Mouse (Mus musculus) hindbrain, embryonic 15.5 days (tissue): ENCODE data around the gene Oas1h. TPM values are rescaled to one million over a fixed set of nuclear protein-coding genes. Genes with fewer than 3 reads are reported as not detected.
"Not testable (repeated sequence)": the region's sequence is repeated elsewhere in the genome, so short reads cannot be mapped to it uniquely, and the experiment has no call there.

ENCODE experiments used
- ATAC-seq: fragments of 200-750 bp; cut with Nextera tagmentation; 2 replicates; pipeline ENCODE4 v1.8.0; 2017; ENCODE audit warnings: low read depth, moderate number of reproducible peaks, moderate TSS enrichment; ENCODE audit not compliant: low FRiP score
- H3K27ac ChIP-seq: fragments of 300-500 bp; sonication (generic); replicated peaks from 2 replicates; pipeline ENCODE4 v1.5.1; 2015; ENCODE audit warnings: mild to moderate bottlenecking, inconsistent platforms
- H3K27me3 ChIP-seq: fragments of 300-500 bp; sonication (generic); 2 replicates; pipeline ENCODE4 v1.6.1; 2015; ENCODE audit warnings: control low read depth, inconsistent platforms
- H3K36me3 ChIP-seq: fragments of 300-500 bp; sonication (generic); 2 replicates; pipeline ENCODE4 v1.6.1; 2015; ENCODE audit warnings: control low read depth, inconsistent platforms
- H3K4me1 ChIP-seq: fragments of 300-500 bp; sonication (generic); replicated peaks from 2 replicates; pipeline ENCODE4 v1.6.1; 2015; ENCODE audit warnings: control low read depth, inconsistent platforms
- H3K4me2 ChIP-seq: fragments of 300-500 bp; sonication (generic); 2 replicates; pipeline ENCODE4 v1.6.1; 2015; ENCODE audit warnings: moderate library complexity, mild to moderate bottlenecking, inconsistent platforms
- H3K4me3 ChIP-seq: fragments of 300-500 bp; sonication (generic); 2 replicates; pipeline ENCODE4 v1.5.1; 2015; ENCODE audit warnings: mild to moderate bottlenecking, inconsistent platforms
- H3K9ac ChIP-seq: fragments of 300-500 bp; sonication (generic); 2 replicates; pipeline ENCODE4 v1.6.1; 2015; ENCODE audit warnings: inconsistent platforms
- H3K9me3 ChIP-seq: fragments of 300-500 bp; sonication (generic); 2 replicates; pipeline ENCODE4 v1.6.1; 2016; ENCODE audit warnings: control low read depth, inconsistent platforms
- WGBS: fragments of 180-500 bp; shearing (Covaris S2); methylation state at CpG from one replicate; pipeline ENCODE4 v1.1.7; 2015; 5-methylcytosine and 5-hydroxymethylcytosine counted together
- polyA plus RNA-seq: library from polyadenylated mRNA; unstranded; fragments of >200 nt; fragmentation: Nextera tagmentation; extraction: Ambion mirVana; gene quantifications from 2 replicates; pipeline ENCODE4 v1.2.1, GENCODE M21; 2015

Oas1h gene
- polyA plus RNA-seq, 1 experiment from 2014 or later, result not detected

- not testable (repeated sequence) for H3K27ac ChIP-seq, H3K4me3 ChIP-seq, H3K36me3 ChIP-seq, H3K9me3 ChIP-seq, H3K9ac ChIP-seq, H3K4me2 ChIP-seq, H3K27me3 ChIP-seq, H3K4me1 ChIP-seq, ATAC-seq
- WGBS, result 38% methylated on average over 4 of the region's 4 CpGs
These were observed 27.1 kb downstream of the Oas1h start for GRCm38 (mm10) chr5:120888294-120888815.

- Histone ChIP-seq H3K27me3 (no peaks in the 10 kb centered on the region), H3K4me2 (no peak overlapping the region)
- ATAC-seq, result no peak
These were observed 28.8 kb downstream of the Oas1h start for GRCm38 (mm10) chr5:120890026-120890425.

DNA sequence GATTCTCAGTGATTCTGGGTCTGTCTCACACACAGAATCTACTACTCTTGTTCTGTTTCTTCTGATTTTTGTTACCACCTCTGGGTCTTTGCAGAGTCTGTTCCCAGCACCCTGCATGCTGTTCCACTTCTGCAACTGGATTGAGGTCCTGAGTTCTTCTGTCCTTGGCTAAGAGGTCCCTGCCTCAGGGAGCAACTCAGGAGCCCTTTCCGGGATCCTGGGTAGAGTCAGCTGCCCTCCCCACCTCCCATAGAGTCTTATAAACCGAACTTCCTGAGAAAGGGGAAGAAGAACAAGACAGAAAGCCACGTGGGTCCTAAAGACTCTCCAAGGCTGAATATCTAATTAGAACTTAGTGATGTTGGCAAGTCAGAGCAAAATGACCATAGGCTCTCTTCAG is 29.8 kb downstream of the Oas1h start:
- Histone ChIP-seq H3K4me3 (no peak overlapping the region), H3K4me1 (no peaks in the 10 kb centered on the region), H3K9me3 (no peaks in the 10 kb centered on the region), H3K9ac (no peak overlapping the region), H3K36me3 (no peaks in the 10 kb centered on the region), H3K27ac (no peak overlapping the region), H3K27me3 (no peaks in the 10 kb centered on the region), H3K4me2 (no peak overlapping the region)
- WGBS, result 53% methylated on average over 3 of the region's 3 CpGs
- ATAC-seq, result no peak

More at GRCm38 (mm10) chr5:120890026-120890425, 28.8 kb downstream of the Oas1h start:
- H3K4me1 ChIP-seq, result no peaks in the 10 kb centered on the region
- H3K4me3 ChIP-seq, result no peak overlapping the region
- no peaks in the 10 kb centered on the region for H3K36me3 ChIP-seq
- 88% methylated on average over 2 of the region's 2 CpGs for WGBS
- no peak overlapping the region for H3K9ac ChIP-seq
- no peak overlapping the region for H3K27ac ChIP-seq
- no peaks in the 10 kb centered on the region for H3K9me3 ChIP-seq

DNA sequence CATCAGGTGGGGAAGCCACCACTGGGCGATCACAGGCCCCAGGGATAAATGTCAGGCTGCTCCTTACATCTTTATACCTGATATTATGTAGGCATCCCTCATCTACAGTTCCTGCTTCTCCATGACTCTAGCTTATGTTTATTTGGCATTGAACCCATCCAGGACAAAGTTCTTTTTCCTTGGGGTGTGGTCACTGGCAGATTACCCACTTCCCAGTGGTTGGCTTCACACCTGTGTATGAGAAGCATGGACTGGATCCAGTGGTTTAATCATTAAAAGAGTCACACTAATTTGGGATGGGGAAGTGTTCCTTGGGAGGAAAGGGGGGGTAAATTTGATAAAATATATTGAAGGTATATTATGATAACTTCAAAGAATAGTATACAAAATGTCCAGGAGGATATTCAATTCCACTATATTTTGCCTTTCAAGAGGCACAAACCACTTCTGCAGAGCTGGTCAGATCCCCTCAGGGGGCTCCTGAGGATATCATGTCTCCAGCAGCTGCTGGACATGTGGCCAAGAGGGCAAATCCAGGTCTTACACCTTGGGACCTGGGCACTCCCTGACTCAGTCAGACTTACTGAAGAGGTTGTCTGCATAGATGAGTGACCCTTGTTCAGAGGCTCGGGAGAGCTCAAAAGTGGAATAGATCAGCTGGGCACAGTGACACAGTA is 30.5 kb downstream of the Oas1h start:
- not testable (repeated sequence) for H3K4me1 ChIP-seq, ATAC-seq, H3K9me3 ChIP-seq, H3K36me3 ChIP-seq, H3K4me3 ChIP-seq, H3K27ac ChIP-seq, H3K27me3 ChIP-seq, H3K4me2 ChIP-seq, H3K9ac ChIP-seq
- 78% methylated on average over 2 of the region's 2 CpGs for WGBS

DNA sequence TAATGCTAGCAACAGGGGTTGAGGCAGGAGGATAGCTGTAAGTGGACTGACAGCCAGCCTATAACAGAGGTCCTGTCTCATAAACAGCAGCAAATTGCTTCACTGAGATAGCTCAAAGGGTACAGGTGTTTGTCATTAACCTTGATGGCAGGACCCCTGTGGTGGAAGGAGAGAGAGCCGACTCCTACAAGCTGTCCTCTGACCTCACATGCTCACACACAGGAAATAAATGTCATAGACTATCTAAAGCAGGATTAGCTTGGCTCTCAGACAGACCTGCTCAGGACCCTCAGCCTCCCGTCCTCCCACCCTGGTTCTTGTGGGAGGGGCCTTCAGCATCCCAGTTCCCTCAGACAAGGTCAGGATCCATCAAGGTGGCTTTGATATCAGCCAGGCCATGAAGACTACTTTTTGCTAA is 31.0 kb downstream of the Oas1h start:
- Histone ChIP-seq H3K4me1 (no peaks in the 10 kb centered on the region), H3K4me2 (no peak overlapping the region), H3K36me3 (no peaks in the 10 kb centered on the region), H3K27me3 (no peaks in the 10 kb centered on the region), H3K4me3 (no peak overlapping the region), H3K27ac (no peak overlapping the region), H3K9ac (no peak overlapping the region), H3K9me3 (no peaks in the 10 kb centered on the region)
- 84% methylated on average over 2 of the region's 2 CpGs for WGBS
- no peak for ATAC-seq

DNA sequence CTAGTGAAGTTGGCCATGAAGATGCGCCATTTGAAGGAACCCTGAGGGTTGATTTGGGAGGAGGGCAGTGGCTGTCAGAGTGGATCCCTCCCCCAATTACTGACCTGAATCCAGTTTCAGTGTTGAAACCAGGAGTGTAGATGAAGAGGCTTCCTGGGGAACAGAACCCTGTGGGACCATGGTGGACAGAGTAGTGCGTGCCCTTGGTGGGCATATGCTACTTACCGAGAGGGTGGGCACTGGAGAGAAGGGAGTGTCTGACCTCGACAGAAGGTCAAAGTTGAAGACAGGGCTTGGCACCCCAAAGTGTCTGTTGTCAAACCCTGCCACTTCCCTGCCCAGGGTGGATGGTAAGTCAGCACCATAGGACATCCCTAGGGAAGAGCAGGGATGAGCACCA is 32.6 kb downstream of the Oas1h start:
- not testable (repeated sequence) for H3K27ac ChIP-seq, H3K27me3 ChIP-seq, H3K9me3 ChIP-seq, H3K4me2 ChIP-seq, H3K9ac ChIP-seq, H3K36me3 ChIP-seq, ATAC-seq, H3K4me3 ChIP-seq, H3K4me1 ChIP-seq
- 90% methylated on average over 4 of the region's 4 CpGs for WGBS

- not testable (repeated sequence) for H3K27me3 ChIP-seq, H3K27ac ChIP-seq, H3K36me3 ChIP-seq, H3K4me3 ChIP-seq, H3K9ac ChIP-seq, ATAC-seq, H3K4me2 ChIP-seq, H3K4me1 ChIP-seq, H3K9me3 ChIP-seq
- WGBS, result 79% methylated on average over 2 of the region's 2 CpGs
These were observed 33.5 kb downstream of the Oas1h start for GRCm38 (mm10) chr5:120894692-120895091.

DNA sequence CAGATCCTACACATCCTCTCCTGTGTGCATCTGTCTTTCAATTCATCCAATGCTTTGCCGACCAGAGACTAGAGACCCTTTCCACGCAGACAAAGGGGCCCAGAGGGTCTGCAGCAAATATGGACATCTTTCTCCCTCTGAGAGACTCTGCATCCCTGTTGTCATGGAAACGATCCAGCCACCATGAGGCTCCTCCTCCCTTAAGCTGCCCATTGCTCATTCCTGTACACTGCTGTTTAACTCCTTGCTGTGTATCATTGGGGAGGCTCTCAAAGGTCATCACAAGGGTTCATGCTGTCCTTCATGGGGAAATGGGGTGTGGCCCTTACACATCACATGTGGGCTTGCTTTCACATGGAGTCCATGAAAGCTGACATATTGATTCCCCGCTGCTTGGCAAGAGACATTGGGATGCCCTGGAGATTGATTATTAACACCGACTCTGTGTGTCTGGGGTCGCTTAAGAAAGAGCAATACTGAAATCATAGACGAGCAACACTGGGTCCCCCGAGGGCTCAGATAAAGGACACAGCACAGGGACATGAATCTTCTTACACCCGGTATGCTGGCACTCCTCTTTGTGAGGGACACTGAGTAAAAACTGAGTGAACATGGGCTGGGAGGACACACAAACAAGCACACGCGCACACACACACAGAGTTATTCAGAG is 34.1 kb downstream of the Oas1h start:
- Histone ChIP-seq H3K4me3 (no peak overlapping the region), H3K36me3 (no peaks in the 10 kb centered on the region), H3K9me3 (no peaks in the 10 kb centered on the region), H3K27ac (no peak overlapping the region), H3K9ac (no peak overlapping the region), H3K27me3 (no peaks in the 10 kb centered on the region), H3K4me2 (no peak overlapping the region), H3K4me1 (no peaks in the 10 kb centered on the region)
- 70% methylated on average over 11 of the region's 11 CpGs for WGBS
- no peak for ATAC-seq

- 88% methylated on average over 6 of the region's 6 CpGs for WGBS
- Histone ChIP-seq H3K4me3 (no peak overlapping the region), H3K27me3 (no peaks in the 10 kb centered on the region)
These were observed 37.1 kb downstream of the Oas1h start for GRCm38 (mm10) chr5:120898307-120898706.

DNA sequence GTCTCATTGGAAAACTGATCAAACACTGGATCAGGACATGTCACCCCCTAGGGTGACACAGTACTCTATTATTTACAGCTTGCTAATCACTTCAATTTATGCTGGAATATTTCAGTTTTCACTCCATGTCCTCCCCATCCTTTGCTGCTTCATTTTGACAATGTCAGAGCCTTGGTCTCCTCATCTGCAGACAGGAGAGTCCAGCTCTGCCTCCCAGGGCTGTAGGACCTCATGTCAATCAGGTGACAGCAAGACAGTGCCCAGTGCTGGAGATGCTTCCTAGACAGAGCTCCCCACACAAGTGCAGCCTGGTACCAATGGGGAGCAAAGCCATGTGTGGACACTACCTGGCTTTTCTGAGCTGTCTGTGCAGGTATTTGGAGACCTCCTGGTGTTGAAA is 37.5 kb downstream of the Oas1h start:
- Histone ChIP-seq H3K4me2 (no peak overlapping the region), H3K9me3 (no peaks in the 10 kb centered on the region), H3K36me3 (no peaks in the 10 kb centered on the region), H3K27me3 (no peaks in the 10 kb centered on the region), H3K4me1 (no peaks in the 10 kb centered on the region), H3K4me3 (no peak overlapping the region), H3K27ac (no peak overlapping the region), H3K9ac (no peak overlapping the region)
- no peak for ATAC-seq

More at GRCm38 (mm10) chr5:120898307-120898706, 37.1 kb downstream of the Oas1h start:
- Histone ChIP-seq H3K9ac (no peak overlapping the region), H3K4me2 (no peak overlapping the region), H3K36me3 (no peaks in the 10 kb centered on the region), H3K4me1 (no peaks in the 10 kb centered on the region), H3K27ac (no peak overlapping the region), H3K9me3 (no peaks in the 10 kb centered on the region)
- no peak for ATAC-seq

DNA sequence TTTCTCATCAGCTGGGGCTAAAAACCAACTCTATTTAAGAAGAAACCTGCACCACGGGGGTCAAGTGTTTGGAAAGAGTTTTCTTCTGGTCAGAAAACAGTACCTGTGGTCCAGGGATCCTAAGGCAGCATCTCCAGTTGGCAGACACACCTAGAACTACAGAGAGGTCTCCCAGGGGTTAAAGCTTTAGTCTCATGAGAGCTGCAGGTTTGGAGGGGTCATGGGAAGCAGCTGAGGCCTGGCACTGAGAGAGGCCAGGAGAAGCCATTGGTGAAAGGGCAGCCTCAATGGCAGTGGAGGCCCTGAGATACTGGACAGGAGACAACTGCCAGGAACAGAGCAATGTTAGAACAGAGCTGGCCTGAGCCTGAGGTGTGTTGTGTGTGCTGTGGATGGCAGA is 39.4 kb downstream of the Oas1h start:
- H3K4me2 ChIP-seq, result no peak overlapping the region
- H3K27ac ChIP-seq, result no peak overlapping the region
- no peak overlapping the region for H3K4me3 ChIP-seq
- no peaks in the 10 kb centered on the region for H3K4me1 ChIP-seq
- no peaks in the 10 kb centered on the region for H3K9me3 ChIP-seq
- no peaks in the 10 kb centered on the region for H3K36me3 ChIP-seq
- no peaks in the 10 kb centered on the region for H3K27me3 ChIP-seq
- 60% methylated on average over 1 of the region's 1 CpGs for WGBS
- no peak overlapping the region for H3K9ac ChIP-seq
- ATAC-seq, result no peak

GRCm38 (mm10) chr5:120902056-120902455 is 40.8 kb downstream of the Oas1h start:
- Histone ChIP-seq H3K4me3 (no peak overlapping the region), H3K27ac (no peak overlapping the region), H3K9ac (no peak overlapping the region), H3K4me1 (no peaks in the 10 kb centered on the region), H3K36me3 (no peaks in the 10 kb centered on the region), H3K4me2 (no peak overlapping the region), H3K27me3 (no peaks in the 10 kb centered on the region), H3K9me3 (no peaks in the 10 kb centered on the region)
- ATAC-seq, result no peak
- 94% methylated on average over 5 of the region's 5 CpGs for WGBS
